Mouse (Mus musculus) ES-E14 (cell line): Measurements from ENCODE around the gene Gss. TPM values are rescaled to one million over a fixed set of nuclear protein-coding genes. Genes with fewer than 3 reads are reported as not detected.
"Not testable (repeated sequence)": the region's sequence is repeated elsewhere in the genome, so short reads cannot be mapped to it uniquely, and the experiment has no call there.

ENCODE experiments used
- DNase-seq: peaks from one replicate; pipeline ENCODE4 v3.0.0-alpha.2; 2013; ENCODE audit warnings: low read depth, low spot score
- H3K27ac ChIP-seq: 2 replicates; pipeline ENCODE4 v1.5.1; 2012; ENCODE audit warnings: low read depth, mild to moderate bottlenecking, low read length, moderate library complexity, mixed read lengths; ENCODE audit not compliant: poor library complexity, insufficient read depth, severe bottlenecking
- H3K36me3 ChIP-seq: 2 replicates; pipeline ENCODE4 v1.6.1; 2012; ENCODE audit warnings: mild to moderate bottlenecking, low read length, moderate library complexity, mixed read lengths; ENCODE audit not compliant: control insufficient read depth, poor library complexity, insufficient read depth, severe bottlenecking
- H3K4me1 ChIP-seq, 2 experiments: fragments of 150-350 bp in 1 of 2; sonication (generic) in 1 of 2; 2 replicates each; pipeline ENCODE4 v1.6.1; 2012; ENCODE audit warnings: low read length in 2 of 2, mild to moderate bottlenecking in 1 of 2, mixed read lengths in 1 of 2; ENCODE audit not compliant: control insufficient read depth in 2 of 2, insufficient read depth in 2 of 2, poor library complexity in 1 of 2
- H3K4me3 ChIP-seq, 2 experiments: fragments of 150-350 bp in 1 of 2; sonication (generic) in 1 of 2; 2 replicates each; pipeline ENCODE4 v1.5.1; 2012; ENCODE audit warnings: low read length in 2 of 2, low read depth in 1 of 2, mild to moderate bottlenecking in 1 of 2, mixed read lengths in 1 of 2; ENCODE audit not compliant: insufficient read depth in 1 of 2, poor library complexity in 1 of 2, severe bottlenecking in 1 of 2
- H3K9ac ChIP-seq: 2 replicates; pipeline ENCODE4 v1.6.1; 2012; ENCODE audit warnings: low read depth, mild to moderate bottlenecking, low read length, mixed read lengths; ENCODE audit not compliant: poor library complexity, insufficient read depth, severe bottlenecking
- H3K9me3 ChIP-seq: fragments of 150-350 bp; sonication (generic); 2 replicates; pipeline ENCODE4 v1.6.1; 2012; ENCODE audit warnings: low read depth, mild to moderate bottlenecking, low read length; ENCODE audit not compliant: control insufficient read depth, insufficient read depth
- CHD2 ChIP-seq: IDR thresholded peaks from 2 replicates; pipeline ENCODE4 v1.6.1; 2014; ENCODE audit warnings: mild to moderate bottlenecking, low read depth, low read length, inconsistent platforms
- HCFC1 ChIP-seq: IDR thresholded peaks from 2 replicates; pipeline ENCODE4 v1.6.1; 2012; ENCODE audit warnings: low read length, inconsistent platforms, borderline replicate concordance; ENCODE audit not compliant: insufficient read depth
- MAFK ChIP-seq: IDR thresholded peaks from 2 replicates; pipeline ENCODE4 v1.6.1; 2014; ENCODE audit warnings: mild to moderate bottlenecking, low read depth, low read length, inconsistent platforms; ENCODE audit not compliant: insufficient read depth
- ZC3H11A ChIP-seq: IDR thresholded peaks from 2 replicates; pipeline ENCODE4 v1.6.1; 2012; ENCODE audit warnings: low read depth, mild to moderate bottlenecking, inconsistent platforms, low read length, borderline replicate concordance
- ZNF384 ChIP-seq: IDR thresholded peaks from 2 replicates; pipeline ENCODE4 v1.6.1; 2012; ENCODE audit warnings: low read depth, low read length, inconsistent platforms
- in situ Hi-C, 2 experiments: fragments of 600-800 bp; cut with MboI; formaldehyde crosslinking; loops; one replicate each; pipeline ENCODE4 v1.15.1; 2025; ENCODE audit warnings: low sequenced_read_pairs in 2 of 2, inconsistent platforms in 1 of 2; ENCODE audit not compliant: unreplicated experiment in 2 of 2
- total RNA-seq: library from RNA; depleted of rRNA; stranded (reverse); fragments of 300-350 nt; gene quantifications from 2 replicates; pipeline ENCODE4 v1.2.3, GENCODE M21; 2012

Gss gene
- total RNA-seq, 1 experiment = 27.8 TPM

DNA sequence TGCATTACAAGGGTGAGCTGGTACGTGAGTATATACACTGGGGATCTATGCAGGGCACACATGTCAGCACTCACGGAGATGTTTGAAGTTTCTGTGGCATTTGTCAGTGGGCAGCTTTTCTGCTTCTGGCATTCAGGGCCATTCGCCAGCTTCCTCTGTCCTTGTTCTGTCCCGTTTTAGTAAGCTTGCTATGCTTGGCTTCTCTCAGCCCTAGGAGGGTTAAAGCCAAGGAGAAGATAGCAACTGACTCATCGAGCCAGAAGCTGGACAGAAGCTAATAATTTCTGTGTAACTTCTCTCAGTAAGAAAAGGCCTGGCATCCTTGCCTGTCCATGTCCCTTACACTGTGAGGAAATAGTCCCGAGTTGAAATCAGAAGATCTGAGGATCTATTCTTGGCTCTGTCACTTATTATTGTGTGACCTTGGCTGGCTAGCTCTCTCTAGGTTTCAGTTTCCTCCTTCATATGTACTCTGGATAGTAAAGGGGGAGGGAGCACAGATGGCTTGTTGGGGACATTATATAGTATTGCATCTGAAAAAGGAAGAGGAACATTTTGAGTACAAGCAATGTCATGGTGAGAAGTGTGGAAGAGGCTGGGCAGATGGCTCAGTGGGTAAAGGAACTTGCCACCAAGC lies 51.7 kb downstream of the Gss start:
- no peak for DNase-seq
- H3K9me3 ChIP-seq = no peaks in the 10 kb centered on the region
- TF ChIP-seq HCFC1 = no peak
- TF ChIP-seq MAFK = no peak
- TF ChIP-seq ZNF384 = no peak
- no peak for TF ChIP-seq ZC3H11A
- TF ChIP-seq CHD2 = no peak
- H3K36me3 ChIP-seq = no peaks in the 10 kb centered on the region
- in situ Hi-C loops = no loop called here
- no peak overlapping the region for H3K27ac ChIP-seq
- H3K4me3 ChIP-seq = no peak overlapping the region
- H3K9ac ChIP-seq = no peak overlapping the region
- no peaks in the 10 kb centered on the region for H3K4me1 ChIP-seq

DNA sequence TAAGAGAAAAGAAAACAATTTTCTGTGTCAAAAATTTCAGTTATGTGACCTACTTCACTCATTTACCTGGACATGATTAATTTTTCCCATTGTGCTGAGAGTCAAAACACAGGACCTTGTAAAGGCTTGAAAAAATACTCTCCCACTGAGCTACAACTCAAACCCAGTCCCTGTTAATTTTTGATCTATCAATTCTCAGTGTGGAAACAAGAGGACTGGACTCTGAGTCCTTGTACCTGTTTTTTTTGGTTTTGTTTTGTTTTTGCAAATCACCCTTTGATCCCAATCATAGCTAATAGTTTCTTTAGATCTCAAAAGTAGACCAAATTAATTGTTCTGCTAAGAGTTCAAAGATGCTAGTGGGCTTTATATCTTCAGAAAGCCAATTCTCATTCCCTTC lies 52.9 kb downstream of the Gss start:
- TF ChIP-seq CHD2 (no peak), ZNF384 (no peak), MAFK (no peak), ZC3H11A (no peak), HCFC1 (no peak)
- DNase-seq = no peak
- Histone ChIP-seq H3K9ac (no peak overlapping the region), H3K9me3 (no peaks in the 10 kb centered on the region), H3K4me1 (no peaks in the 10 kb centered on the region), H3K36me3 (no peaks in the 10 kb centered on the region), H3K4me3 (no peak overlapping the region), H3K27ac (no peak overlapping the region)
- in situ Hi-C loops = no loop called here

- H3K9ac ChIP-seq, H3K4me1 ChIP-seq, H3K9me3 ChIP-seq, DNase-seq, H3K36me3 ChIP-seq, in situ Hi-C loops, H3K27ac ChIP-seq, H3K4me3 ChIP-seq: not testable (repeated sequence)
These were observed 54.0 kb downstream of the Gss start for GRCm38 (mm10) chr2:155538463-155539057.

DNA sequence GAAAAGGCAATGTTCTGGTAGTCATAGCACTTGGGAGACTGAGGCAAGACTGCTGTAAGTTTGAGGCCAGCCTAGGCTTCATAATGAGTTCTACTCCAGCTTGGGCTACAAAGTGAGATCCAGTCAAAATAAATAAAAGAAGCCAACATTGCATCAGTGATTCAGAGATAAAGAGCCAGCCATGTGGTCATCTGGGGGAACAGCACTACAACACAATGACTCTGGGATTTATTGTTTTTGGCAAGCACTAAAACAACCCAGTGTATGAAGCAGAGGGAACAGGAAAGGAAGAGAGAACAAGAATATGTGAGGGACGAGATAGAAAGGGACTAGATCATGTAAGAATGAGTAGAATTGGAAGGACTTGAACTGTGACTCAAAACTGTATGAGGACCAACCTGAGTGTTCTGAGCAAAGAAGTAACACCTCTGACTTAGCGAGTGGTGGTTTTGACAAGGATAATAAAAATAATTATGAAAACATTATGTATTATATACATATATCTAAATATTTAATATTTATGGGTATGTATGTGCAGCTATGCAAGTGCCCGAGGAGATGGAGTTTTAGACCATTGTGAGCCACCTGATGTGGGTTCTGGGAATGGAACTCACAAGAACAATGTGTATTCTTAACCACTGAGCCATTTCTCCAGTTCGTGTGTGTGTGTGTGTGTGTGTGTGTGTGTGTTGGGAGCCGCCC lies 54.7 kb downstream of the Gss start:
- in situ Hi-C loops = no loop called here
- H3K9me3 ChIP-seq = no peaks in the 10 kb centered on the region
- no peak overlapping the region for H3K9ac ChIP-seq
- H3K4me1 ChIP-seq = no peaks in the 10 kb centered on the region
- TF ChIP-seq HCFC1 = no peak
- TF ChIP-seq CHD2 = no peak
- TF ChIP-seq MAFK = no peak
- no peak for TF ChIP-seq ZNF384
- no peak for TF ChIP-seq ZC3H11A
- no peaks in the 10 kb centered on the region for H3K36me3 ChIP-seq
- no peak overlapping the region for H3K27ac ChIP-seq
- DNase-seq = no peak
- no peak overlapping the region for H3K4me3 ChIP-seq

DNA sequence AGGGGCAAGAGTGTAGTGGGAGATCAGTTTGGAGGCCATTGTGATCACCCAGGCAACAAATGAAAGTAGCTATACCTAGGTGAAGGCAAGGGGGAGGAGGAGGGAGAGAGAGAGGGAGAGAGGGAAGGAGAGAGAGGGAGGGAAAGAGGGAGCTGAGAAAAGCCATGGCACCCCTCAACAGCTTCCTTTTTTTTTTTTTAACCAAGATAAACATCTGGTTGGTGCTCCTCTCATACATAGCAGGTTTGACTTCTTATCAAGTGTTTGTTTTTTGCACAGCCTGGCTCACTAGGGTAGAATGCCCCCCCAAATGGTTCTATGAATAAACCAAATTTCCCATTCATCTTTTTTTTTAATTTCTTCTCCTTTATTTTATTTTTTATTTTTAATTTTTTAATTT lies 56.3 kb downstream of the Gss start:
- in situ Hi-C loops = no loop called here
- no peak for DNase-seq
- H3K4me1 ChIP-seq = no peaks in the 10 kb centered on the region
- no peak overlapping the region for H3K9ac ChIP-seq
- TF ChIP-seq ZNF384 (no peak), HCFC1 (no peak), ZC3H11A (no peak), CHD2 (no peak), MAFK (no peak)
- H3K9me3 ChIP-seq = no peaks in the 10 kb centered on the region
- no peak overlapping the region for H3K27ac ChIP-seq
- no peaks in the 10 kb centered on the region for H3K36me3 ChIP-seq
- no peak overlapping the region for H3K4me3 ChIP-seq
